Mouse (Mus musculus): Measurements from ENCODE around the gene Fut1. TPM values are rescaled to one million over a fixed set of nuclear protein-coding genes. Genes with fewer than 3 reads are reported as not detected.

Gene Fut1
- polyA plus RNA-seq, 2 experiments, result 1.0 to 1.2 TPM

DNA sequence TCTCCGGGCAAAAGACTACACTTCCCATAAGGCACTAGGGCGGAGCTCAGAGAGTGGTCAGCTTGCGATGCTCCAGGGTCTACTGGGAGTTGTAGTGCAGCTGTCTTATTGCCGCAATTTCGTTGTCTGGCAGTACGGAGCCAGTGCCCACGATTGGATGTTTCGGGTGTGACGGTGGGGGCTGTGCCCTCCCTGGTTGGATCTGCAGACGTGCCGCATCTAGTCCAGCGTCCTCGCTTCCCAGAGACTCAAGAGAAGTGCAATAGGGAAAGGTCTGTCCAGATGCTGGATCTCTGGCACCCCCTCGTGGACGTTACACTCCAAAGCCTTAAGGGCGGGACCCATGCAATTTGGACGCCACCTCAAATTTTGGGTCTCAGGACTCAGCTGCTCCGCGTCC is 27.9 kb upstream of the Fut1 start:
- TF ChIP-seq POLR2A (IDR thresholded peaks at IDR 0.05; ENCODE audit: borderline replicate concordance, extremely low read depth, insufficient read depth, insufficient read length), result no peak
- 4% methylated on average over 19 of the region's 19 CpGs for WGBS
- DNase-seq (ENCODE audit: low spot score) (peak; percentile 97), ATAC-seq (ENCODE audit: low FRiP score, low read depth) (peak; percentile 97)
- Histone ChIP-seq H3K4me2 (replicated peaks; ENCODE audit: low read depth, low read length, severe bottlenecking) (peak overlapping the region; percentile 44), H3K27ac (replicated peaks; ENCODE audit: low read depth, low read length) (no peak overlapping the region), H3K9ac (ENCODE audit: low read depth, low read length, severe bottlenecking) (no peak overlapping the region), H3K4me3 (replicated peaks; ENCODE audit: low read length) (peak overlapping the region; percentile 25), H3K9me3 (ENCODE audit: control insufficient read depth, low read length) (no peaks in the 10 kb centered on the region), H3K4me1 (ENCODE audit: control insufficient read depth, insufficient read depth, low read length) (no peaks in the 10 kb centered on the region), H3K36me3 (ENCODE audit: control insufficient read depth, insufficient read depth, low read length) (peaks cover 27% of the 10 kb centered on the region), H3K27me3 (ENCODE audit: control insufficient read depth, insufficient read depth, low read length) (no peaks in the 10 kb centered on the region)

DNA sequence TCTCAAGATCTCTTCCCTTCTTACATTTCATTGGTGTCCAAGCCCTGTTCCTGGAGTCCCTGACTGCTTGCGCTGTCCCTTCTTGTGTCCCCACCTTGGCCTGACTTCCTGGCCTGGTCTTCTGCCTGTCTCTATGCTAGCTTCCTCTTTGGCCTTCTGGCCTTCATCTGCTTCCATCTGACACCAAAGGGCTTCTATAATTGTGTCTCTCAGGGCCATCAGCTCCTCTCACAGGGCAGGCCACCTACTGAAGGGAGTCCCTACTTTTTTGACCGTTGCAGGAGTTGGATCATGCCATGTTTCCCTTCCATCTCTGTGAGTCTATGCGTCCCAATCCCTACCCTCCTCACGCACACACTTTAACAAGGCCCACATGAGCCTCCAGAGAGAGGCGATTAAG is 27.2 kb upstream of the Fut1 start:
- Histone ChIP-seq H3K4me2 (replicated peaks; ENCODE audit: low read depth, low read length, severe bottlenecking) (no peak overlapping the region), H3K9ac (ENCODE audit: low read depth, low read length, severe bottlenecking) (no peak overlapping the region), H3K4me1 (ENCODE audit: control insufficient read depth, insufficient read depth, low read length) (no peaks in the 10 kb centered on the region), H3K27me3 (ENCODE audit: control insufficient read depth, insufficient read depth, low read length) (no peaks in the 10 kb centered on the region), H3K36me3 (ENCODE audit: control insufficient read depth, insufficient read depth, low read length) (peaks cover 23% of the 10 kb centered on the region), H3K9me3 (ENCODE audit: control insufficient read depth, low read length) (no peaks in the 10 kb centered on the region), H3K27ac (replicated peaks; ENCODE audit: low read depth, low read length) (no peak overlapping the region), H3K4me3 (replicated peaks; ENCODE audit: low read length) (no peak overlapping the region)
- no peak for TF ChIP-seq POLR2A (IDR thresholded peaks at IDR 0.05; ENCODE audit: borderline replicate concordance, extremely low read depth, insufficient read depth, insufficient read length)
- ATAC-seq (ENCODE audit: low FRiP score, low read depth) (no peak), DNase-seq (ENCODE audit: low spot score) (no peak)
- WGBS, result 86% methylated on average over 5 of the region's 5 CpGs

DNA sequence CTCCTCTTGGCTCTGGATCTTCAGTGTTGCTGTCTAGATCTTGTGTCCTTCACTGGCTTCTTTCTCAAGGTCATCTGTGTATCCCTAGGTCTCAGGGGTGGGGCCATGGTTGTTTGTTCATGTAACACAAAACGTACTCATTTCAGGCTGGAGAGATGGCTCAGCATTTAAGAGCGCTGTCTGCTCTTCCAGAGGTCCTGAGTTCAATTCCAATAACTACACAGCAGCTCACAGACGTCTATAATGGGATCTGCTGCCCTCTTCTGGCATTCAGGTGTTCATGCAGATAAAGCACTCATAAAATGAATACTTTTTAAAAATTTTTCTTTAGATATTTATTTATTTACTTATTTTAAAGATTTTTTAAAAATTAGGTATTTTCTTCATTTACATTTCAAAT is 26.2 kb upstream of the Fut1 start:
- TF ChIP-seq POLR2A (IDR thresholded peaks at IDR 0.05; ENCODE audit: borderline replicate concordance, extremely low read depth, insufficient read depth, insufficient read length), result no peak
- H3K4me2 ChIP-seq (replicated peaks; ENCODE audit: low read depth, low read length, severe bottlenecking), result no peak overlapping the region
- no peak overlapping the region for H3K4me3 ChIP-seq (replicated peaks; ENCODE audit: low read length)
- peaks cover 13% of the 10 kb centered on the region for H3K36me3 ChIP-seq (ENCODE audit: control insufficient read depth, insufficient read depth, low read length)
- no peaks in the 10 kb centered on the region for H3K9me3 ChIP-seq (ENCODE audit: control insufficient read depth, low read length)
- ATAC-seq (ENCODE audit: low FRiP score, low read depth) (no peak), DNase-seq (ENCODE audit: low spot score) (no peak)
- WGBS, result 59% methylated on average over 3 of the region's 3 CpGs
- no peaks in the 10 kb centered on the region for H3K27me3 ChIP-seq (ENCODE audit: control insufficient read depth, insufficient read depth, low read length)
- no peaks in the 10 kb centered on the region for H3K4me1 ChIP-seq (ENCODE audit: control insufficient read depth, insufficient read depth, low read length)
- no peak overlapping the region for H3K27ac ChIP-seq (replicated peaks; ENCODE audit: low read depth, low read length)
- no peak overlapping the region for H3K9ac ChIP-seq (ENCODE audit: low read depth, low read length, severe bottlenecking)

DNA sequence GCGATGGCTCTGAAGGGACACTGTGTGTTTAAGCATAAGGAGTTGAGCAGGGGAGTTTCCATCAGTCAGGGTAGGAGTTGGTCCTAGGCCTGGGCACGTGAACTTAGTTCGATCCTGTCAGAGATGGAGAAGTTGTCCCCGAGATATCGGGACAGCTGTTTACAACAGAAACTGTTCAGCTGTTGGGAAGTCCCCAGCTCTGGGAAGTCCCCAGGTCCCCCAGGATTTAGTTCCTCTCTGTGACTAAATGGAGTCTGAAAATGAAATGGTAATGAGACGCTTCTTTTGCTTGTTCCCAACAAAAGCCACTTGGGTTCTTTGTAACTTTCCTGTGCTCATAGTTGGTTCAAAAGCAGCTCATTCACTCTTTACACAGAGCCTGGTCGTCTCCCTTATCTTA is 25.2 kb upstream of the Fut1 start:
- peaks cover 10% of the 10 kb centered on the region for H3K36me3 ChIP-seq (ENCODE audit: control insufficient read depth, insufficient read depth, low read length)
- ATAC-seq (ENCODE audit: low FRiP score, low read depth), result no peak
- H3K9me3 ChIP-seq (ENCODE audit: control insufficient read depth, low read length), result no peaks in the 10 kb centered on the region
- TF ChIP-seq POLR2A (IDR thresholded peaks at IDR 0.05; ENCODE audit: borderline replicate concordance, extremely low read depth, insufficient read depth, insufficient read length), result no peak
- DNase-seq (ENCODE audit: low spot score), result no peak
- no peak overlapping the region for H3K9ac ChIP-seq (ENCODE audit: low read depth, low read length, severe bottlenecking)
- H3K27me3 ChIP-seq (ENCODE audit: control insufficient read depth, insufficient read depth, low read length), result no peaks in the 10 kb centered on the region
- no peak overlapping the region for H3K4me2 ChIP-seq (replicated peaks; ENCODE audit: low read depth, low read length, severe bottlenecking)
- no peak overlapping the region for H3K27ac ChIP-seq (replicated peaks; ENCODE audit: low read depth, low read length)
- H3K4me1 ChIP-seq (ENCODE audit: control insufficient read depth, insufficient read depth, low read length), result no peaks in the 10 kb centered on the region
- no peak overlapping the region for H3K4me3 ChIP-seq (replicated peaks; ENCODE audit: low read length)
- 78% methylated on average over 7 of the region's 7 CpGs for WGBS

DNA sequence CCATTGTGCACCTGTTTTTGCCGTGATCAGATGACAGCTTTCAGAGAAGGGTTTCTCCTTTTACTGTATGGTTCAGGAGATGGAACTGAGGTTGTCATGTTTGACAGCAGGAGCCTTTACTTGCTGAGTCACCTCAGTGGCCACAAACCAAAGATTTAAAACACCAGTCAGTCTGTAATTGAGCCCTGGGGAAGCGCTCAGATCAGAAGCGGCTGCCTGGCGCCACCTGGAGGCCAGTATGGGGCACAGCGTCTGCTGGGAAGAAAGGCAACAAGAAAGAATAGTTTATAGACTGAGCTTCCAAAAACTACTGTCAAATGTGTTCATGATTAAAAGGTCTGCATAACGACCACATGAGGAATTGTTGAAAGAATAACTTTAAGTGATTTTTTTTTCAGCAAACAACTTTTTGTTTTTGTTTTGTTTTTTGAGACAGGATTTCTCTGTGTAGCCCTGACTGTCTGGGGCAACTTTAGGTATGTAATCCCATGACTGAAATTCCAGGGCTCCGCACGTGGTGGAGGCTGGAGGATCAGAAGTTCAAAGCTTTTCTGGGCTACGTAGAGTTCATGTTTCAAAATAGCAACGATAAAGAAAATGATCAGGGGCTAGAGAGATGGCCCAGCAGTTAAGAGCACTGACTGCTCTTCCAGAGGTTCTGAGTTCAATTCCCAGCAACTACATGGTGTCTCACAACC is 23.8 kb upstream of the Fut1 start:
- Histone ChIP-seq H3K4me3 (replicated peaks; ENCODE audit: low read length) (no peak overlapping the region), H3K9ac (ENCODE audit: low read depth, low read length, severe bottlenecking) (no peak overlapping the region), H3K4me2 (replicated peaks; ENCODE audit: low read depth, low read length, severe bottlenecking) (no peak overlapping the region), H3K36me3 (ENCODE audit: control insufficient read depth, insufficient read depth, low read length) (peaks cover under 1% of the 10 kb centered on the region; the same call in 1 of the 2 replicates), H3K9me3 (ENCODE audit: control insufficient read depth, low read length) (no peaks in the 10 kb centered on the region), H3K27me3 (ENCODE audit: control insufficient read depth, insufficient read depth, low read length) (no peaks in the 10 kb centered on the region), H3K4me1 (ENCODE audit: control insufficient read depth, insufficient read depth, low read length) (no peaks in the 10 kb centered on the region), H3K27ac (replicated peaks; ENCODE audit: low read depth, low read length) (no peak overlapping the region)
- no peak for TF ChIP-seq POLR2A (IDR thresholded peaks at IDR 0.05; ENCODE audit: borderline replicate concordance, extremely low read depth, insufficient read depth, insufficient read length)
- peak; percentile 34 for DNase-seq (ENCODE audit: low spot score)
- WGBS, result 18% methylated on average over 10 of the region's 10 CpGs
- no peak for ATAC-seq (ENCODE audit: low FRiP score, low read depth)
